Mouse (Mus musculus): ENCODE results near the gene Nav2. TPM values are rescaled to one million over a fixed set of nuclear protein-coding genes. Genes with fewer than 3 reads are reported as not detected.

Nav2 gene
- polyA plus RNA-seq, 1 experiment from 2014 or later = 22.4 TPM

GRCm38 (mm10) chr7:49635074-49635621, 726.6 kb downstream of the Nav2 start:
- DNase-seq (ENCODE audit: low spot score) (no peak), ATAC-seq (no peak)
- peaks cover 18% of the 10 kb centered on the region; the same call in 1 of the 2 replicates for H3K4me1 ChIP-seq (ENCODE audit: insufficient read depth, low read depth, low read length)
- H3K9ac ChIP-seq (replicated peaks; ENCODE audit: low read depth) = no peak overlapping the region
- no peaks in the 10 kb centered on the region for H3K36me3 ChIP-seq (ENCODE audit: insufficient read depth, low read length)
- H3K27ac ChIP-seq (ENCODE audit: low read length) = no peak overlapping the region
- 0 out of 2 replicates have a peak overlapping the region, but pooled peaks have one; percentile 44 for H3K4me3 ChIP-seq (ENCODE audit: low read depth, low read length)
- peak overlapping the region; percentile 1; the same call in 1 of the 2 replicates for H3K4me2 ChIP-seq (replicated peaks; ENCODE audit: low read depth, low read length)
- no peak for TF ChIP-seq CTCF (IDR thresholded peaks at IDR 0.05)
- no peak for TF ChIP-seq EP300 (IDR thresholded peaks at IDR 0.05)
- H3K9me3 ChIP-seq (ENCODE audit: low read length) = no peaks in the 10 kb centered on the region
- WGBS = 2% methylated on average over 35 of the region's 35 CpGs
- peaks cover 71% of the 10 kb centered on the region for H3K27me3 ChIP-seq (replicated peaks; ENCODE audit: insufficient read depth, low read length)

DNA sequence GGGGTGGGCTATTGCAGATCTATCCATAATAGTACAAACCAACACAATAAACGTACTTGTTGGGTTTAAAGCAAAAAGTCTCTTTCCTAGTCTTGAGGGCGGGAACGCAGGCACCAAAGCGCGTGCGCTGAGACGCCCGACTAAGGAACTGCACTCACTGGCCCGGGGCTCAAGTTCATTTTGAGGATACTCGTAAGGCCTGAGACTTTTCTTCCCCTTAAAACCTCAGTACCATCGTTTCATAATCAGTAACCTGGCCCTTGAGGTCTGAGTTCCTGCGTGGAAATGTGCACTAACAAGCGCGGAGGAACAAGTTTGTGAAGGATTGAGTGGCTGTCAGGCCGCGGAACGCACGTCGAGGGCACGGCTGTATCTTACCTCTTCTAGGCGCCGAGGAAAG, 727.5 kb downstream of the Nav2 start:
- ATAC-seq = no peak
- no peaks in the 10 kb centered on the region for H3K9me3 ChIP-seq (ENCODE audit: low read length)

DNA sequence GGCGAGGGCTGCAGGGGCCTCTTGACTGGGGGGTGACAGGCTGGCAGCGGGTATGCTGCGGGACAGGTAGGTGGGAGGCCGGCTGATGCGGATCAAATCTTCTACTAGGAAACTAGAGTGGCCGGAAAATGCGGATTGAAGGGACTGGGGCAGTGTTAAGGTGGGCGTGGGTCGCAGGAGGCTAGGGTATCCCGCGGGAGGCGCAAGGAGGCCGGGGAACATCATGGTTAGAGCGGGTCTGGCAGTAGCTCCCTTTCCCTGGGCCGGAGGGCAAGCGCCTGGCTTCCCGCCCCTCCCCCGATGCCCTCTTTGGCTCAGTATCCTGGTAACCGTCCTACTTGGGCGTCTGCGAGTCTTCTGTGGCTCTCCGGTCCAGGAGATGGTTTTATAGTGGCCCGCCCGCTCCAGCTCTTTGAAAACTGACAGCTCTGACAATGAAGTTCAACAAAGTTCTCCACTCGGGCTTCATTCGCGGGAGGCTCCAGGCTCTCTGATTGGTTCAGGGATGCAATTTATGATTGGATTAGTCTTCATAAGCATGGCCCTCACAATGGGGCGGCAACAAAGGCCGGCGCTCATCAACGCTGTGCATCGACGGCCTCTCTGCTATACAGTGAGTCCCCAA, 728.1 kb downstream of the Nav2 start, which contains the start of gene Dbx1:
Gene Dbx1 (minus strand): TSS at position 359 of the 625 bp plus-strand sequence.
- no peak within 1 kb of the TSS for H3K4me2 ChIP-seq (replicated peaks; ENCODE audit: low read depth, low read length)
- H3K9ac ChIP-seq (replicated peaks; ENCODE audit: low read depth) = no peak within 1 kb of the TSS
- DNase-seq (ENCODE audit: low spot score) (no peak), ATAC-seq (no peak)
- no peak within 1 kb of the TSS for H3K4me3 ChIP-seq (ENCODE audit: low read depth, low read length)
- WGBS = 2% methylated on average over 24 of the region's 33 CpGs
- peaks cover 18% of the 10 kb centered on the region; the same call in 1 of the 2 replicates for H3K4me1 ChIP-seq (ENCODE audit: insufficient read depth, low read depth, low read length)
- peaks cover 66% of the 10 kb centered on the region for H3K27me3 ChIP-seq (replicated peaks; ENCODE audit: insufficient read depth, low read length)
- no peaks in the 10 kb centered on the region for H3K36me3 ChIP-seq (ENCODE audit: insufficient read depth, low read length)
- TF ChIP-seq EP300 (IDR thresholded peaks at IDR 0.05) (no peak), CTCF (IDR thresholded peaks at IDR 0.05) (no peak)
- no peak within 1 kb of the TSS for H3K27ac ChIP-seq (ENCODE audit: low read length)
- H3K9me3 ChIP-seq (ENCODE audit: low read length) = no peaks in the 10 kb centered on the region

More for the DNA sequence above, 727.5 kb downstream of the Nav2 start:
- Histone ChIP-seq H3K36me3 (ENCODE audit: insufficient read depth, low read length) (no peaks in the 10 kb centered on the region), H3K27me3 (replicated peaks; ENCODE audit: insufficient read depth, low read length) (peaks cover 69% of the 10 kb centered on the region), H3K4me3 (ENCODE audit: low read depth, low read length) (no peak overlapping the region), H3K9ac (replicated peaks; ENCODE audit: low read depth) (no peak overlapping the region), H3K27ac (ENCODE audit: low read length) (no peak overlapping the region), H3K4me1 (ENCODE audit: insufficient read depth, low read depth, low read length) (peaks cover 18% of the 10 kb centered on the region; the same call in 1 of the 2 replicates), H3K4me2 (replicated peaks; ENCODE audit: low read depth, low read length) (no peak overlapping the region)
- no peak for DNase-seq (ENCODE audit: low spot score)
- TF ChIP-seq EP300 (IDR thresholded peaks at IDR 0.05) (no peak), CTCF (IDR thresholded peaks at IDR 0.05) (no peak)
- 2% methylated on average over 22 of the region's 22 CpGs for WGBS

DNA sequence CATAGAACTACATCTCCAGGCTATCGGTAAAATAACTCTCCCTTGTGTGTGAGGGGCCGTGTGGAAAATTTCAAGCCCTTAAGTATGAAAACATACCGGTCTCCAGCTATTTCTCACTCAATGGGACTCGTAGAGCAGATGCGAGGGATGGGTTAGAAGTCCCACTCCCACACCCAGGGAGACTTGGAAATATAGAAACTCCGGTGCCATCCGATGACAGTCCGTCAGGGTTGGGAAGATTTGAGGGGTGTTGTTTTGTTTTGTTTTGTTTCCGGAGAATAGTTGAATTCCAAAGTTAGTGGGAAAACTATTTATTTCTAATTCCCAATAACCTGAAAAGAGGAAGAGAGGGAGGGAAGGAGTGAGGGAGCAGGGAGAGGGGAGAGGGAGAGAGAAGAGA, 728.8 kb downstream of the Nav2 start:
- no peak overlapping the region for H3K4me3 ChIP-seq (ENCODE audit: low read depth, low read length)
- WGBS = 2% methylated on average over 9 of the region's 9 CpGs
- peaks cover 61% of the 10 kb centered on the region for H3K27me3 ChIP-seq (replicated peaks; ENCODE audit: insufficient read depth, low read length)
- H3K4me1 ChIP-seq (ENCODE audit: insufficient read depth, low read depth, low read length) = peaks cover 18% of the 10 kb centered on the region; the same call in 1 of the 2 replicates
- H3K9ac ChIP-seq (replicated peaks; ENCODE audit: low read depth) = no peak overlapping the region
- no peaks in the 10 kb centered on the region for H3K36me3 ChIP-seq (ENCODE audit: insufficient read depth, low read length)
- no peak overlapping the region for H3K27ac ChIP-seq (ENCODE audit: low read length)
- TF ChIP-seq EP300 (IDR thresholded peaks at IDR 0.05) = no peak
- TF ChIP-seq CTCF (IDR thresholded peaks at IDR 0.05) = no peak
- no peak overlapping the region for H3K4me2 ChIP-seq (replicated peaks; ENCODE audit: low read depth, low read length)
- no peak for DNase-seq (ENCODE audit: low spot score)
- no peaks in the 10 kb centered on the region for H3K9me3 ChIP-seq (ENCODE audit: low read length)
- no peak for ATAC-seq

DNA sequence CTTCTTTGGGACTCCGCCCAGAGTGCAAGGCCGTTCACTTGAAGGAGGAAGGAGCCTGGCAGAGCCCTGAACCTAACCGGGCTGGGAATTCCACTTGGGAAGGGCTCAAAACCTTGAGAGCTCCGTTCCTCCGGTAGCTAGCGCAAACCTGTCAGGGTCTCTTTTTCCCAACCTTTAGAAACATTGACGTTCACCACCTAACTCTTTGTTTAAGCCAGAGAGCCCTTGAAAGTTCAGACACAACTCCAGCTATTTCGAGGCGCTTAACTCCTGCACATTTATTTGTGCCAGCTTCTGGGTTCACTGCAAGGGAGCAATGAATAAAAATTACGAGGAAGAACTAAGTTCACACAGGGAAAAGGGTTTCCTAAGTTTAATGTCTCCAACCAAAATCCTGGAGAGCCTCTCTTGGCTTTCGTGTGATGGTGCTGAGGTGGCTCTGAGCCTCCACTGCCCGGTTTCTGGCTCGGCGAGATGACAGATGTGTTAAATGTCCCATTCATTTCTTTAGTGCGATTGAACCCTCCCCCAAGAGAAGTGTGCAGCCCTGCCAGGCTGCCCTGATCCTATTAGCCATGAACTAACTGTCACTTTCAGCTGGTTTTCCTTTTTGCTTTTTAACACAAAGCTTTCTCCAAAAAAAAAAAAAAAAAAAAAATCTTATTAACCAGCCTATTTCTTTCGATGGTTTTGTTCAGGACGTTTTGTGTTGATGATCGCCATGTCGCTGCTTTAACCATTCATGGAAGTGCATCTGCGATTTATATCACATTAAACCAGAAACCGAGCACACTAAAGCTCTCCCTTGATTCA, 729.5 kb downstream of the Nav2 start:
- no peak for ATAC-seq
- no peak overlapping the region for H3K27ac ChIP-seq (ENCODE audit: low read length)
- WGBS = 2% methylated on average over 21 of the region's 21 CpGs

More for the DNA sequence above, 729.5 kb downstream of the Nav2 start:
- Histone ChIP-seq H3K4me1 (ENCODE audit: insufficient read depth, low read depth, low read length) (peaks cover 17% of the 10 kb centered on the region; the same call in 1 of the 2 replicates), H3K4me2 (replicated peaks; ENCODE audit: low read depth, low read length) (no peak overlapping the region), H3K4me3 (ENCODE audit: low read depth, low read length) (no peak overlapping the region), H3K36me3 (ENCODE audit: insufficient read depth, low read length) (no peaks in the 10 kb centered on the region), H3K27me3 (replicated peaks; ENCODE audit: insufficient read depth, low read length) (peaks cover 53% of the 10 kb centered on the region), H3K9ac (replicated peaks; ENCODE audit: low read depth) (no peak overlapping the region), H3K9me3 (ENCODE audit: low read length) (no peaks in the 10 kb centered on the region)
- peak; percentile 21 for DNase-seq (ENCODE audit: low spot score)
- TF ChIP-seq CTCF (IDR thresholded peaks at IDR 0.05) = no peak
- TF ChIP-seq EP300 (IDR thresholded peaks at IDR 0.05) = no peak

Data from lung, postnatal 0 days (tissue).